Mouse (Mus musculus): Measurements from ENCODE around the gene Ly6g6f.

DNA sequence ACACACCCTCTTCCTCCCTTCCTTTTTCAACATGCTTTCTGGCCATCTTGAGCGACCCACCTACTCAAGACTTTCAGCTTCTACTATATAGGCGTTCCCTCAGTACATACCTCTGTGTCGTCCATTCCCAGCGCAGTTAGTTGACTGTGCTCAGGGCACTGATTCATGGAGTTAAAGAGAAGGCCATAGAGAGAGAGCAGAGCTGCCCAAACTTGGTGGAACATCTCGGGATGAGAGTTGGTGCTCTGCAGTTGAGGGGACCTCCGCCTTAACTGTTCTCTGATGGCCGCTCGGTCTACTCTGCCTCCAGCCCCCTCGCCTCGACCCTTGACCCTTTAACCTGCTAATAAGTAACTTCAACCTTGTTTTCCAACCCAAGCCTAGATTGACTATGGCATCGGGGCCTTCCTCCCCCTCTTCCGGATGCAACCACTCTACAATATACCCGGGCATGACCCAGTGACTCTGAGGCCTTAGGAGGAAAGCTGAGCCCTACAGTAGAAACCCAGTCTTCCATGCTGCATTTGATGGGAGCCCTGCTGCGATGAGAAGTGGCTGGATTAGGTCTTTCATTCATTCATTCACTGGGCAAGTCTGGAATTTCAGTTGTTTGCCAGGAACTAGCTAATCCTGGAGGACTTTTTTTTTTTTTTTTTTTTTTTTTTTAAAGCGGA, 46.2 kb upstream of the Ly6g6f start, which contains the start of gene Apom:
- TF ChIP-seq EP300 (IDR thresholded peaks at IDR 0.05; ENCODE audit: low read length) (no peak), ZMIZ1 (IDR thresholded peaks at IDR 0.05; ENCODE audit: low read depth, low read length) (no peak), ZKSCAN1 (IDR thresholded peaks at IDR 0.05; ENCODE audit: borderline replicate concordance, low read depth, low read length) (no peak), ZNF384 (IDR thresholded peaks at IDR 0.05; ENCODE audit: low read depth, low read length) (0 out of 2 replicates have a peak, but pooled peaks have one; percentile 13), CTCF (conservative IDR thresholded peaks at IDR 0.05 in 1 of 2, IDR thresholded peaks at IDR 0.05 in 1 of 2; ENCODE audit: low read depth in 2 of 2, low read length in 2 of 2) (no peak), E2F4 (IDR thresholded peaks at IDR 0.05; ENCODE audit: insufficient replicate concordance, low read depth, low read length) (no peak), MXI1 (IDR thresholded peaks at IDR 0.05; ENCODE audit: low read depth, low read length) (no peak), POLR2A (IDR thresholded peaks at IDR 0.05; ENCODE audit: low read depth, low read length) (no peak), MAFK (IDR thresholded peaks at IDR 0.05; ENCODE audit: insufficient replicate concordance, low read length) (no peak), POLR2AphosphoS2 (IDR thresholded peaks at IDR 0.05; ENCODE audit: low read depth, low read length) (no peak), MYC (IDR thresholded peaks at IDR 0.05; ENCODE audit: low read depth, low read length) (no peak), CHD1 (IDR thresholded peaks at IDR 0.05; ENCODE audit: low read depth, low read length) (no peak), JUND (conservative IDR thresholded peaks at IDR 0.05; ENCODE audit: low read depth, low read length) (no peak)
